Comparison of ENCODE assay signal across 8 mouse cellular contexts in the genomic region with DNA sequence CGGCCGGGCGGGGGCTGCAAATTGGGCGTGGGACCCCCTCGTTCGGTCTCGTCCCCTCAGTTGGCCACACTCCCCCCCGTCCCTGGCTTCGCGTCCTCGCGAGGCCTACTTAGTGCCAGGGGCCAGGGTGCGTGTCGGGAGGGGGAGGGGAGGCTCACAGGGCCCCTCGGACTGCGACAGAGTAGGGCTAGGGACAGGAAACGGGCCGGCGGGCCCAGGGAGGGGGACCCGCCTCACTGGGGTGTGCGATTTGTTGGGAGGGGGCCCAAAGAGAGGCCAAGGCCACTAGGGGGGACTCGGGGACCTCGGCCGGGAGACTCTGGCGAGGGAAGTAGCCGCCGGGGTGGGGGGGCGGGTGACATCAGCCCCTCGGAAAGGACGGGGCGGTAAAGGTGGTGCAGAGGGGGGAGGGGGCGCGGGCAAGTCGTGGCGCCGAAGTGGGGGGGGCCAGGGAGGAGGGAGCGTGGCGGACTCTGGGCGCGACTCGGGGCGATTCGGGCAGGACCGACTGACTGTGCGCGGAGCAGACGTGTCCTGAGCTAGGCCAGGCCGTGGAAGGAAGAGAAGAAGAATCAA. TPM values are rescaled to one million over a fixed set of nuclear protein-coding genes. Genes with fewer than 3 reads are reported as not detected.
DNase-seq lines count a peak whose midpoint lies in the region; ATAC-seq and TF ChIP-seq lines count a peak whose summit lies in the region.

No protein-coding gene starts in this region.

- peak overlapping the region; percentile 86 for H3K4me3 ChIP-seq in layer of hippocampus, adult 2 months
- peak overlapping the region; percentile 95 for H3K4me3 ChIP-seq in limb, embryonic 14.5 days (replicated peaks; ENCODE audit: low read length)
- peak overlapping the region; percentile 96 for H3K4me3 ChIP-seq in midbrain, embryonic 14.5 days (replicated peaks; ENCODE audit: low read depth, low read length)

- peak overlapping the region; percentile 100 for H3K9ac ChIP-seq in limb, embryonic 14.5 days (ENCODE audit: low read depth, low read length, severe bottlenecking)
- H3K9ac ChIP-seq in midbrain, embryonic 14.5 days (replicated peaks; ENCODE audit: low read length), result peak overlapping the region; percentile 100

- no peak for TF ChIP-seq CTCF in layer of hippocampus, adult 2 months (conservative IDR thresholded peaks at IDR 0.05)

- WGBS in limb, embryonic 14.5 days, result under 1% methylated on average over 29 of the region's 48 CpGs
- WGBS in midbrain, embryonic 14.5 days, result 1% methylated on average over 48 of the region's 48 CpGs

- H3K4me2 ChIP-seq in limb, embryonic 14.5 days (replicated peaks; ENCODE audit: low read depth, low read length, severe bottlenecking), result peak overlapping the region; percentile 70
- peak overlapping the region; percentile 64 for H3K4me2 ChIP-seq in midbrain, embryonic 14.5 days (ENCODE audit: low read length)

- H3K27ac ChIP-seq in layer of hippocampus, adult 2 months, result peak overlapping the region; percentile 96
- peak overlapping the region; percentile 99 for H3K27ac ChIP-seq in limb, embryonic 14.5 days (replicated peaks; ENCODE audit: low read depth, low read length)
- peak overlapping the region; percentile 99 for H3K27ac ChIP-seq in midbrain, embryonic 14.5 days (replicated peaks; ENCODE audit: low read depth, low read length)

- peaks cover 24% of the 10 kb centered on the region for H3K36me3 ChIP-seq in limb, embryonic 14.5 days (ENCODE audit: control insufficient read depth, insufficient read depth, low read length)
- H3K36me3 ChIP-seq in midbrain, embryonic 14.5 days (ENCODE audit: control insufficient read depth, insufficient read depth, low read length), result 0 out of 2 replicates have a peak, but pooled peaks cover 3% of the 10 kb centered on the region

- peak; percentile 47 to 60 for DNase-seq in layer of hippocampus, adult 2 months (ENCODE audit: low spot score in 2 of 2)
- DNase-seq in layer of hippocampus, adult 8-10 months (ENCODE audit: low spot score in 2 of 2), result no peak
- peak; percentile 75 for DNase-seq in embryo, embryonic 10.5 days (ENCODE audit: low spot score)
- DNase-seq in gastrocnemius, postnatal 25 days, result peak; percentile 83
- peak; percentile 42 for DNase-seq in limb, embryonic 14.5 days (ENCODE audit: low spot score)
- peak; percentile 80 for DNase-seq in midbrain, embryonic 14.5 days
- peak; percentile 56 to 63 for DNase-seq in spleen, postnatal 14 days (ENCODE audit: low spot score in 2 of 2)

- H3K27me3 ChIP-seq in limb, embryonic 14.5 days (ENCODE audit: control insufficient read depth, insufficient read depth, low read length), result no peaks in the 10 kb centered on the region
- H3K27me3 ChIP-seq in midbrain, embryonic 14.5 days (ENCODE audit: control insufficient read depth, insufficient read depth, low read length), result no peaks in the 10 kb centered on the region

- 0 out of 2 replicates have a peak, but pooled peaks cover 4% of the 10 kb centered on the region for H3K9me3 ChIP-seq in limb, embryonic 14.5 days (ENCODE audit: control insufficient read depth, low read length)
- no peaks in the 10 kb centered on the region for H3K9me3 ChIP-seq in midbrain, embryonic 14.5 days (ENCODE audit: control insufficient read depth, low read length)

- peak; percentile 9 for ATAC-seq in inflammation-experienced regulatory T-cells, adult 6 months
- ATAC-seq in limb, embryonic 14.5 days (ENCODE audit: low FRiP score, low read depth), result peak; percentile 24
- ATAC-seq in midbrain, embryonic 14.5 days (ENCODE audit: low FRiP score, low TSS enrichment), result peak; percentile 62

- no peak for TF ChIP-seq POLR2A in limb, embryonic 14.5 days (IDR thresholded peaks at IDR 0.05; ENCODE audit: borderline replicate concordance, extremely low read depth, insufficient read depth, insufficient read length)

- H3K4me1 ChIP-seq in limb, embryonic 14.5 days (ENCODE audit: control insufficient read depth, insufficient read depth, low read length), result peaks cover 26% of the 10 kb centered on the region
- H3K4me1 ChIP-seq in midbrain, embryonic 14.5 days (ENCODE audit: control insufficient read depth, insufficient read depth, low read length), result peaks cover 37% of the 10 kb centered on the region

RNA-seq across cellular contexts. Expression of a gene that starts 15.8 kb away (rescaled TPM):
- total RNA-seq in layer of hippocampus, adult 2 months (2021), result 1 to 10 TPM; 2.0 to 3.5 TPM
- total RNA-seq in layer of hippocampus, adult 8-10 months (2022), result 1 to 10 TPM; 1.2 to 2.9 (median 1.8) TPM
- total RNA-seq in gastrocnemius, postnatal 25 days (2021), result 1 to 10 TPM; 2.2 to 2.9 TPM
- polyA plus RNA-seq in inflammation-experienced regulatory T-cells, adult 6 months (2017; shearing (Covaris generic)), result not detected
- 0.65 and 0.73 TPM in 2 replicates for polyA plus RNA-seq in limb, embryonic 14.5 days (2012; rRNA removed)
- polyA plus RNA-seq in limb, embryonic 14.5 days (2014; fragmentation: Nextera tagmentation; extraction: Ambion mirVana), result 11.7 and 13.4 TPM in 2 replicates
- polyA plus RNA-seq in midbrain, embryonic 14.5 days (2014; fragmentation: Nextera tagmentation; extraction: Ambion mirVana), result 6.4 and 7.5 TPM in 2 replicates

RNA-seq across cellular contexts. Expression of a gene that starts 46.6 kb away (rescaled TPM):
- 1,000 to 10,000 TPM; 1,674 to 1,781 TPM for total RNA-seq in layer of hippocampus, adult 2 months (2021)
- total RNA-seq in layer of hippocampus, adult 8-10 months (2022), result 1,000 to 10,000 TPM; 1,786 to 1,958 (median 1,837) TPM
- 1,000 to 10,000 TPM; 1,372 to 1,510 TPM for total RNA-seq in gastrocnemius, postnatal 25 days (2021)
- 100 to 1,000 TPM; 121 to 127 (median 126) TPM for polyA plus RNA-seq in inflammation-experienced regulatory T-cells, adult 6 months (2017; shearing (Covaris generic))
- polyA plus RNA-seq in limb, embryonic 14.5 days (2012; rRNA removed), result 2,875 and 2,934 TPM in 2 replicates
- 2,366 and 2,381 TPM in 2 replicates for polyA plus RNA-seq in limb, embryonic 14.5 days (2014; fragmentation: Nextera tagmentation; extraction: Ambion mirVana)
- 1,446 and 1,495 TPM in 2 replicates for polyA plus RNA-seq in midbrain, embryonic 14.5 days (2014; fragmentation: Nextera tagmentation; extraction: Ambion mirVana)

Comparison
In these comparisons a context has a peak if more than half of its experiments do, and no peak if none do; other contexts are left out.
1. DNase-seq: peak in layer of hippocampus, adult 2 months (2 of 2), embryo, embryonic 10.5 days (single experiment), gastrocnemius, postnatal 25 days (single experiment), limb, embryonic 14.5 days (single experiment), midbrain, embryonic 14.5 days (single experiment) and spleen, postnatal 14 days (2 of 2); none in layer of hippocampus, adult 8-10 months (0 of 2).
2. ATAC-seq: peak in every context shown above with its lines; median percentile 62 in midbrain, embryonic 14.5 days; 24 in limb, embryonic 14.5 days; 9 in inflammation-experienced regulatory T-cells, adult 6 months.
3. Peak in every context shown above with its lines, with median percentiles within 50 percentile points of each other: H3K27ac ChIP-seq and H3K4me3 ChIP-seq.